Mouse (Mus musculus) G1E (cell line): Measurements from ENCODE around the gene Faiml.

Experiments used
- CTCF ChIP-seq: IDR thresholded peaks from 2 replicates; pipeline ENCODE4 v1.5.1; 2012; ENCODE audit warnings: low read depth, low read length, inconsistent platforms, mixed read lengths
- GATA1 ChIP-seq: IDR thresholded peaks from 2 replicates; pipeline ENCODE4 v1.6.1; 2012; ENCODE audit warnings: borderline replicate concordance, low read length, inconsistent platforms, mixed read lengths
- POLR2AphosphoS5 ChIP-seq: IDR thresholded peaks from 2 replicates; pipeline ENCODE4 v1.6.1; 2012; ENCODE audit warnings: low read depth, low read length, inconsistent platforms; ENCODE audit not compliant: insufficient replicate concordance
- TAL1 ChIP-seq: conservative IDR thresholded peaks from 2 replicates; pipeline ENCODE4 v1.6.1; 2012; ENCODE audit warnings: low read depth, low read length, inconsistent platforms, mixed read lengths

DNA sequence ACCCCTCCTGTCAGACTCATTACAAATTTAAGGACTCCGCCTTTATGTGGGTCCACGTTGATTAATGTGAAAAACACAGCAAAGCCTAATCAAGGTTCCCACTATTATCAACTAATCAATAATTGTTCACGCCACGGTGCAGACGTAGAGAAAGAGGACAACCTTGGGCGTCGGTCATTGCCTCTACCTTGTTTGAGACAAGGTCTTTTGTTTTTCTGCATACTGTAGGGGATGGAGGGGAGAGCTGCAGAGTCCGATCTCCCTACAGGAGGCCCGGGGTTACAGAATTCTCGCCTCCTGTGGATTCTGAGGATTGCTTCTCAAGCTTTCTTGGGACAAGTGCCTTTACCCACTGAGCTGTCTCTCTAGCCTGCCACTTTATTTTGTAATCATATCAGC lies 6.9 kb upstream of the Faiml start:
- TF ChIP-seq TAL1: no peak
- TF ChIP-seq CTCF: no peak
- TF ChIP-seq GATA1: no peak
- TF ChIP-seq POLR2AphosphoS5: no peak
